Mouse (Mus musculus) midbrain, embryonic 14.5 days (tissue): ENCODE results near the gene Tead4. TPM values are rescaled to one million over a fixed set of nuclear protein-coding genes. Genes with fewer than 3 reads are reported as not detected.

Experiments used
- ATAC-seq: fragments of 200-750 bp; cut with Nextera tagmentation; 2 replicates; pipeline ENCODE4 v1.8.0; 2017; ENCODE audit warnings: moderate number of reproducible peaks, moderate library complexity; ENCODE audit not compliant: low FRiP score, low TSS enrichment
- DNase-seq: peaks from one replicate; pipeline ENCODE4 v3.0.0-alpha.2; 2015
- H3K27ac ChIP-seq: fragments of 300-500 bp; sonication (generic); replicated peaks from 2 replicates; pipeline ENCODE4 v1.5.1; 2014; ENCODE audit warnings: mild to moderate bottlenecking, low read depth, low read length, moderate library complexity
- H3K27me3 ChIP-seq: fragments of 300-500 bp; sonication (generic); 2 replicates; pipeline ENCODE4 v1.6.1; 2014; ENCODE audit warnings: low read length, control low read depth, mixed read lengths; ENCODE audit not compliant: control insufficient read depth, insufficient read depth
- H3K36me3 ChIP-seq: fragments of 300-500 bp; sonication (generic); 2 replicates; pipeline ENCODE4 v1.6.1; 2014; ENCODE audit warnings: low read length, control low read depth; ENCODE audit not compliant: control insufficient read depth, insufficient read depth
- H3K4me1 ChIP-seq: fragments of 300-500 bp; sonication (generic); 2 replicates; pipeline ENCODE4 v1.6.1; 2014; ENCODE audit warnings: mild to moderate bottlenecking, antibody characterized with exemption, low read length, control low read depth; ENCODE audit not compliant: control insufficient read depth, insufficient read depth
- H3K4me2 ChIP-seq: fragments of 300-500 bp; sonication (generic); 2 replicates; pipeline ENCODE4 v1.6.1; 2014; ENCODE audit warnings: mild to moderate bottlenecking, low read length, moderate library complexity
- H3K4me3 ChIP-seq: fragments of 300-500 bp; sonication (generic); replicated peaks from 2 replicates; pipeline ENCODE4 v1.5.1; 2014; ENCODE audit warnings: low read depth, low read length
- H3K9ac ChIP-seq: fragments of 300-500 bp; sonication (generic); replicated peaks from 2 replicates; pipeline ENCODE4 v1.6.1; 2014; ENCODE audit warnings: mild to moderate bottlenecking, low read length, moderate library complexity
- H3K9me3 ChIP-seq: fragments of 300-500 bp; sonication (generic); 2 replicates; pipeline ENCODE4 v1.6.1; 2016; ENCODE audit warnings: low read length, control low read depth, mixed read lengths; ENCODE audit not compliant: control insufficient read depth
- WGBS: fragments of 180-500 bp; shearing (Covaris S2); extraction: QIAGEN DNeasy Blood & Tissue Kit; methylation state at CpG from one replicate; pipeline ENCODE4 v1.1.7; 2014; 5-methylcytosine and 5-hydroxymethylcytosine counted together
- polyA plus RNA-seq: library from polyadenylated mRNA; unstranded; fragments of >200 nt; fragmentation: Nextera tagmentation; extraction: Ambion mirVana; gene quantifications from 2 replicates; pipeline ENCODE4 v1.2.1, GENCODE M21; 2014

Tead4 gene
- polyA plus RNA-seq, 1 experiment from 2014 or later, result 0.55 TPM

GRCm38 (mm10) chr6:128264870-128265526 lies 35.6 kb downstream of the Tead4 start:
- H3K9ac ChIP-seq, result no peak overlapping the region
- DNase-seq, result no peak
- no peak overlapping the region for H3K4me3 ChIP-seq
- no peaks in the 10 kb centered on the region for H3K36me3 ChIP-seq
- H3K27ac ChIP-seq, result no peak overlapping the region
- 86% methylated on average over 8 of the region's 8 CpGs for WGBS
- H3K9me3 ChIP-seq, result no peaks in the 10 kb centered on the region
- H3K4me1 ChIP-seq, result no peaks in the 10 kb centered on the region
- no peaks in the 10 kb centered on the region for H3K27me3 ChIP-seq
- H3K4me2 ChIP-seq, result no peak overlapping the region
- ATAC-seq, result no peak

- no peaks in the 10 kb centered on the region for H3K36me3 ChIP-seq
Observed at GRCm38 (mm10) chr6:128261486-128261885, 39.1 kb downstream of the Tead4 start.

GRCm38 (mm10) chr6:128259252-128259651 lies 41.4 kb downstream of the Tead4 start:
- Histone ChIP-seq H3K27ac (no peak overlapping the region), H3K4me2 (no peak overlapping the region), H3K4me1 (no peaks in the 10 kb centered on the region), H3K9me3 (no peaks in the 10 kb centered on the region), H3K4me3 (no peak overlapping the region), H3K36me3 (no peaks in the 10 kb centered on the region), H3K27me3 (no peaks in the 10 kb centered on the region), H3K9ac (no peak overlapping the region)
- 92% methylated on average over 3 of the region's 3 CpGs for WGBS
- ATAC-seq, result no peak
- no peak for DNase-seq

More at GRCm38 (mm10) chr6:128261486-128261885, 39.1 kb downstream of the Tead4 start:
- H3K4me2 ChIP-seq, result no peak overlapping the region
- 69% methylated on average over 1 of the region's 1 CpGs for WGBS
- no peaks in the 10 kb centered on the region for H3K9me3 ChIP-seq
- no peak overlapping the region for H3K27ac ChIP-seq
- DNase-seq, result no peak
- H3K4me3 ChIP-seq, result no peak overlapping the region
- ATAC-seq, result no peak
- H3K9ac ChIP-seq, result no peak overlapping the region
- no peaks in the 10 kb centered on the region for H3K4me1 ChIP-seq
- no peaks in the 10 kb centered on the region for H3K27me3 ChIP-seq

- H3K9ac ChIP-seq, result no peak overlapping the region
- no peak overlapping the region for H3K4me3 ChIP-seq
- no peak overlapping the region for H3K27ac ChIP-seq
- H3K4me1 ChIP-seq, result no peaks in the 10 kb centered on the region
- no peaks in the 10 kb centered on the region for H3K9me3 ChIP-seq
- ATAC-seq (no peak), DNase-seq (no peak)
- H3K36me3 ChIP-seq, result no peaks in the 10 kb centered on the region
- no peak overlapping the region for H3K4me2 ChIP-seq
- WGBS, result 66% methylated on average over 2 of the region's 2 CpGs
- H3K27me3 ChIP-seq, result no peaks in the 10 kb centered on the region
Observed at GRCm38 (mm10) chr6:128255941-128256340, 44.7 kb downstream of the Tead4 start.

- Histone ChIP-seq H3K27ac (no peak overlapping the region), H3K4me2 (no peak overlapping the region), H3K36me3 (no peaks in the 10 kb centered on the region), H3K9me3 (no peaks in the 10 kb centered on the region), H3K9ac (no peak overlapping the region), H3K4me1 (no peaks in the 10 kb centered on the region), H3K4me3 (no peak overlapping the region), H3K27me3 (no peaks in the 10 kb centered on the region)
- ATAC-seq (no peak), DNase-seq (peak; percentile 13)
- WGBS, result 78% methylated on average over 4 of the region's 4 CpGs
Observed at GRCm38 (mm10) chr6:128255292-128255691, 45.3 kb downstream of the Tead4 start.

- Histone ChIP-seq H3K4me3 (no peak overlapping the region), H3K4me1 (no peaks in the 10 kb centered on the region), H3K27ac (no peak overlapping the region), H3K36me3 (no peaks in the 10 kb centered on the region), H3K9me3 (no peaks in the 10 kb centered on the region), H3K4me2 (no peak overlapping the region), H3K27me3 (no peaks in the 10 kb centered on the region), H3K9ac (no peak overlapping the region)
- DNase-seq, result no peak
- ATAC-seq, result no peak
- WGBS, result 46% methylated on average over 4 of the region's 4 CpGs
Observed at GRCm38 (mm10) chr6:128254551-128254950, 46.1 kb downstream of the Tead4 start.

GRCm38 (mm10) chr6:128253111-128253510 lies 47.5 kb downstream of the Tead4 start:
- WGBS, result 91% methylated on average over 2 of the region's 2 CpGs
- Histone ChIP-seq H3K9me3 (no peaks in the 10 kb centered on the region), H3K4me1 (no peaks in the 10 kb centered on the region), H3K4me2 (no peak overlapping the region), H3K27me3 (no peaks in the 10 kb centered on the region), H3K9ac (no peak overlapping the region), H3K36me3 (no peaks in the 10 kb centered on the region), H3K4me3 (no peak overlapping the region), H3K27ac (no peak overlapping the region)
- ATAC-seq (no peak), DNase-seq (no peak)

- no peak overlapping the region for H3K9ac ChIP-seq
- H3K4me3 ChIP-seq, result no peak overlapping the region
- WGBS, result 86% methylated on average over 5 of the region's 5 CpGs
- DNase-seq, result no peak
- no peak overlapping the region for H3K27ac ChIP-seq
- H3K4me2 ChIP-seq, result no peak overlapping the region
- H3K36me3 ChIP-seq, result no peaks in the 10 kb centered on the region
- no peaks in the 10 kb centered on the region for H3K4me1 ChIP-seq
- no peaks in the 10 kb centered on the region for H3K27me3 ChIP-seq
- ATAC-seq, result no peak
- H3K9me3 ChIP-seq, result no peaks in the 10 kb centered on the region
Observed at GRCm38 (mm10) chr6:128250596-128250995, 50.0 kb downstream of the Tead4 start.

- H3K4me2 ChIP-seq, result no peak overlapping the region
- no peak overlapping the region for H3K4me3 ChIP-seq
- no peak for ATAC-seq
- no peaks in the 10 kb centered on the region for H3K27me3 ChIP-seq
- DNase-seq, result peak; percentile 50
- no peak overlapping the region for H3K9ac ChIP-seq
- no peaks in the 10 kb centered on the region for H3K4me1 ChIP-seq
- H3K36me3 ChIP-seq, result no peaks in the 10 kb centered on the region
- no peaks in the 10 kb centered on the region for H3K9me3 ChIP-seq
- WGBS, result 81% methylated on average over 2 of the region's 2 CpGs
- H3K27ac ChIP-seq, result no peak overlapping the region
Observed at GRCm38 (mm10) chr6:128237102-128237763, 63.4 kb downstream of the Tead4 start.
